Mouse (Mus musculus): ENCODE measurements around the gene Traip.

Gene Traip

DNA sequence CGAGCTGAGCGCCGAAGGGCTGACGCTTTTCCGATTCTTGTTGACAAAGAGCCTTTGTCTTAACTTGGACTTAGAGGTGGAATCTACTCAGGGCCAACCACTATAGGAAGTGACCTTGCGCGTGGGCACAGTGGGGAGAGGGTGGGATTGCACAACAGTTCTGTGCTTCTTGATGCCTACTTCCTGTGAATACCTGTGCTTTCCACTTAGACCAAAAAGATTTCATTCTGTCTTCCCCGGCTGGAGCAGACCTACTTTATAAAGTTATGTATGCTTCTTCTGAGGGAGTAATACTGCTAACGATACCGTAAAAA lies at the start of gene Traip:
Gene Traip, plus strand, starts transcription at position 215 of the 314 bp plus-strand sequence.
- no peak for ATAC-seq (ENCODE audit: low TSS enrichment)

- peak; percentile 80 for ATAC-seq (ENCODE audit: low TSS enrichment)
These were observed 48.9 kb upstream of the Traip start for GRCm38 (mm10) chr9:107900840-107901626.

- ATAC-seq (ENCODE audit: low TSS enrichment): no peak
These were observed 48.4 kb upstream of the Traip start for GRCm38 (mm10) chr9:107901627-107901914.

GRCm38 (mm10) chr9:107904726-107905125 lies 45.2 kb upstream of the Traip start:
- ATAC-seq (ENCODE audit: low TSS enrichment): peak; percentile 64

- ATAC-seq (ENCODE audit: low TSS enrichment): no peak
These were observed 43.5 kb upstream of the Traip start, which contains the start of gene Mst1r for GRCm38 (mm10) chr9:107906252-107906966. Mst1r (plus strand) TSS chr9:107906873.

DNA sequence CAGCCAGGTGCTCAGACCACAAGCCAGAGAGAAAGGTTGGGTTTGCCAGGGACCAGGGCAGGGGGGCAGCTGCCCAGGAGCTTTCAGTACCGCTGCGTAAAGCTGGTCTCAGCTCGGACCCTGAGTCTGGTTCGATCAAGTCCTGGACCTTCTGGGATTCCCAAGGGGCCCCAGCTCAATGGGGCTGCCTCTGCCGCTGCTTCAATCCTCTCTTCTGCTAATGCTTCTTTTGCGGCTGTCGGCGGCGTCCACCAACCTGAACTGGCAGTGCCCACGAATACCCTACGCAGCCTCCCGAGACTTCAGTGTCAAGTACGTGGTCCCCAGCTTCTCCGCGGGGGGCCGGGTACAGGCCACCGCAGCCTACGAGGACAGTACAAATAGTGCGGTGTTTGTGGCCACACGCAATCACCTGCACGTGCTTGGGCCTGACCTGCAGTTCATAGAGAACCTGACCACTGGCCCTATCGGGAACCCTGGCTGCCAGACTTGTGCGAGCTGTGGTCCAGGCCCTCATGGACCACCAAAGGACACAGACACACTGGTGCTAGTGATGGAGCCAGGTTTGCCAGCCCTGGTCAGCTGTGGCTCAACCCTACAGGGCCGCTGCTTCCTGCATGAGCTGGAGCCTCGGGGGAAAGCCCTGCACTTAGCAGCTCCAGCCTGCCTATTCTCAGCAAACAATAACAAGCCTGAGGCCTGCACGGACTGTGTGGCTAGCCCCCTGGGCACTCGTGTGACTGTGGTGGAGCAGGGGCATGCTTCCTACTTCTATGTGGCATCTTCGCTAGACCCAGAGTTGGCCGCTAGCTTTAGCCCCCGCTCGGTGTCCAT lies 42.8 kb upstream of the Traip start:
- no peak for ATAC-seq (ENCODE audit: low TSS enrichment)

DNA sequence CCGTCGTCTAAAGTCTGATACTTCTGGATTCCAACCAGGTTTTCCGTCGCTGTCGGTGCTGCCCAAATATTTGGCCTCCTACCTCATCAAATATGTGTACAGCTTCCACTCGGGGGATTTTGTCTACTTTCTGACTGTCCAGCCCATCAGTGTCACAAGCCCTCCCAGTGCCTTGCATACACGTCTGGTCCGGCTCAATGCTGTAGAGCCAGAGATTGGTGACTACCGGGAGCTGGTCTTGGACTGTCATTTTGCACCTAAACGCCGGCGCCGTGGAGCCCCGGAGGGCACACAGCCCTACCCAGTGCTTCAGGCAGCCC lies 42.2 kb upstream of the Traip start:
- ATAC-seq (ENCODE audit: low TSS enrichment): no peak

- ATAC-seq (ENCODE audit: low TSS enrichment): no peak
These were observed 41.4 kb upstream of the Traip start for GRCm38 (mm10) chr9:107908410-107909158.

DNA sequence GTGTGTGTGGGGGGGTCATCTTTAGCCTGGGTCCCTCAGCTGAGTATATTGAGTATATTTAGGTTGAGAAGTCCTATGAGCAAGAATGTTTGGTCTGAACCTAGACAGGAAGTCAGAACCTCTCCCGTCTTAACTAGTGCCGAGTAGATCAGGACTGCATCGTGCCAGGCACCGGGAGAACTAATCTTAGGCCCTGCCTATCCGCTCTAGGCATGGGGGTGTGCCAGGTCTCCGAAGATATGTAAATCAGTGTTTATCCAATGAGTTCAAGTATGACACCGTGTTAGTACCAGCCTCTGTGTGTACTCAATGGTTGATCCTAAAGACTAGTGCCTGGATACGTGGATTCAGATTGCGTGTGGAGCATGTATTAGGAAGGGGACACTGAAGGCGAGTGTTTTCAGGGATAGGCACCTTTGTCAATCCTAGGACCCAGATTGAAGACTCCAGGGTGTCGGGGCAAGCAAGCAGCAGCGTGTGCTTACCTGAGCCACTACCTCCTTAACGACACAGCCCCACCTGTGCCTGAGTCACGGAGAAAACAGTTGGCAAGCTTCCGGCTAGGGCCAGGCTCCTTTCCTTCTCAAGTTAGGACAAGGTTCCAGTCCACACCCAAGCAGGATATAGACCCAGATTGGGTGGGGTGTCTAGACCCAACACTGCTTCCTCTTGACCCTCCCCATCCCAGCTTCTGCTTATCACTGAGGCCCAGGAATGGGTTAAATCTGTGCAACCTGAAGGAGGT lies 39.7 kb upstream of the Traip start:
- no peak for ATAC-seq (ENCODE audit: low TSS enrichment)

DNA sequence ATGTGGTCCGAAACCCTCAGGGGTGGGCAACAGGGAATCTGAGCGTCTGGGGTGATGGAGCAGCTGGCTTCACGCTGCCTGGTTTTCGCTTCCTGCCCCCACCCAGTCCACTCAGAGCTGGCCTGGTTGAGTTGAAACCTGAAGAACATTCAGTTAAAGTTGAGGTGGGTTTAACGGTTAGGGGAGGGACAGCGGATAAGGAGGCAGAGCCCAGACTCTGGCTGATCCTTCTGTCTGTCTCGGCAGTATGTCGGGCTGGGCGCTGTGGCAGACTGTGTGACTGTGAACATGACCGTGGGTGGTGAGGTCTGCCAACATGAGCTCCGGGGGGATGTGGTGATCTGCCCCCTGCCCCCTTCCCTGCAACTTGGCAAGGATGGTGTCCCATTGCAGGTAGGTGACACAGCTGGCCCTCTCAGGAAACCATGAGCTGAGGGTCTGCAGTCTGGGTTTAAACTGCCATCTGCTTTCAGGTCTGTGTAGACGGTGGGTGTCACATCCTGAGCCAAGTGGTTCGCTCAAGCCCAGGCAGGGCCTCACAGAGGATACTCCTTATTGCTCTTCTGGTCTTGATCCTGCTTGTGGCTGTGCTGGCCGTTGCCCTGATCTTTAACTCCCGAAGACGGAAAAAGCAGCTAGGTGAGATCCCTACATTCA lies 35.0 kb upstream of the Traip start:
- no peak for ATAC-seq (ENCODE audit: low TSS enrichment)

DNA sequence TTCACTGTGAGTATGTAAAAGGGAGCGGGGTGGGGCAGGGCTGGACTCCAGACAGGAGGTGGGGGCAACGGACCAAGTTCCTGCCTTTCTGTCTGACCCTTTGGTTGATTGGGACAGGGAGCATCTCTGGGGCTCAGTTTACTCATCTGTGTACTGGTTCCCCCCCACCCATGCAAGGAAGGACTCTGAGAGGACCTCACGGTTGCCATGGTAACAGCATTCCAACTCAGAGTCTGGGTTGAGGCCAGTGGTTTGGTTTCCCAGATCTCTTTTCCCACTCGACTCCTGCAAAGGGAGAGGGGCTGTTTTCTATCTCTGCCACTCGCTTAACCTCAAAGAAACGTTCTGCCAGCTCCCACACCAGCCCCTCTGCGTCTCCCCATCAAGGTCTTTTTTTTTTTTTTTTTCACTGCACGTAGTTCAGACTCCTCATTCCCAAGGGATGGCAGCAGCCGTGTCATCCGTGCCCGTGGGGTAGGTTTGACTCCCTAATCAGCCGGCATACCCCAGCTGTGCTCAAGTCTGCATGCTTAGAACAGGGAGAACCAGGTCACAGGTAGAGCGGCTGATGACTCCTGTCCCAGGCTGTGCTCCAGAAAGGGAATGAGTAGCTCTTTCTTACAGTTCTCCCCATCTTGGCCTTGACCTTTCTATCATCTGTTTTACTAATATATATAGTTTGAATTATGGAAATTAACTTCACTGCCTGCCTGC lies 31.9 kb upstream of the Traip start:
- ATAC-seq (ENCODE audit: low TSS enrichment): 0 out of 2 replicates have a peak, but pooled peaks have one; percentile 45

GRCm38 (mm10) chr9:107918884-107919283 lies 31.1 kb upstream of the Traip start:
- ATAC-seq (ENCODE audit: low TSS enrichment): peak; percentile 64; the same call in 1 of the 2 replicates

DNA sequence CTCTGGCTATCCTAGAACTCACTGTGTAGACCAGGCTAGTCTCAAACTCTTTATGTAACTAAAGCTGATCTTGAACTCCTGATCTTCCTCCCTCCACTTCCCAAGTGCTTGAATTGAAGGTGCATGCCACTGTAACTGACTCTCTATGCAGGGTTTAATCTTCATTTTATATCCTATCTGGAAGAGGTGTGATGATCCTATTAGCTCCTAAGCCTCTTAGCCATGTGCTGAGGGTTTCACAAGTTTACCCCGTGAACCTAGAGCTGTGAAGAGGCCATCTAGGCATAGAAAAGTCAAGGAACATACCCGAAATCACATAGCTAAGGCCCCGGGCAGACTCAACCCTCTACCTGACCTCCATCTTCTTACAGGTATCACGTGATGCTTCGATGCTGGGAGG lies 30.5 kb upstream of the Traip start:
- no peak for ATAC-seq (ENCODE audit: low TSS enrichment)

DNA sequence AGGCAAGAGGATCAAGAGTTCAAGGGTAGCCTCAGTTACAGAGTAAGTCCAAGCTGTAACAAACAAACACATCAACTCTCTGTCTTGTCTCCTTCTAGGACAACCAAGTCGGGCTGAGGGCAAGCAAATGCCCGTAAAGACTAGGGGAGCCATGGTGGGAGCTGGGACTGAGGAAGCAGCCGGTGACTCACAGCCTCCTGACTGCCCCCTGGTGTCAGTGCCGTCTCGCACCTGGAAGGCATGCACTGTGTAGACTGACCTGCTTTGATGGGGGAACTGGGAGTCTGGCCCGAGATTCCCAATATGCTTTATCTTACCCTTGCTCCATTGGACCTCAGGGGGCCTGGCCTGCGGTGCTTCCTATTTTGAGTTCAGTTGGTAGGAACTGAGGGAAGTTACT lies 26.9 kb upstream of the Traip start:
- no peak for ATAC-seq (ENCODE audit: low TSS enrichment)

- ATAC-seq (ENCODE audit: low TSS enrichment): 0 out of 2 replicates have a peak, but pooled peaks have one; percentile 17
These were observed 26.0 kb upstream of the Traip start for GRCm38 (mm10) chr9:107923956-107924355.

GRCm38 (mm10) chr9:107925251-107925650 lies 24.7 kb upstream of the Traip start:
- no peak for ATAC-seq (ENCODE audit: low TSS enrichment)

DNA sequence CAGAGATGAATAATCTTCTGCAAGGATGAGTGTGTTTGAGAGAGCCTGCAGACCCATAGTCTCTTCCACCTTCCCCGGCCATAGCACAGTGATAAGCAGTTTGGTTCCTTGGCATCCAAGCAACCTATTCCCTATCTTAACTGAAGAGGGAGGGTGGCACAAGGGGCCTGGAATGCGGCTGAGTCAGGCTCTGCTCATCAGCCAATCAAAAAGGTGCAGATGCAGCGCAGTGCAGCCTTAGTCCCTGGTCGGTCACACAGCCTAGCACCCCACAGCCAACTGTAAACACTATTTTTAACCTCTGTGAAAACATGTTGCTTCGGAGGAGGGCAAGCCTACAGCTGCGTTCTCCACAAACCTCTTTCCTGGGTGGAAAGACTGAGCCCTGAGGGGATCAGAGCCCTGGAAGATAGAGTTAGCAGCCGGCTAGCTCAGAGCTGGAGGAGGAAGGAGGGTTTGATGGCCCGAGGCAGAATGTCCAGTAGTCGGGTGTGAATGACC lies 23.0 kb upstream of the Traip start:
- ATAC-seq (ENCODE audit: low TSS enrichment): peak; percentile 52

DNA sequence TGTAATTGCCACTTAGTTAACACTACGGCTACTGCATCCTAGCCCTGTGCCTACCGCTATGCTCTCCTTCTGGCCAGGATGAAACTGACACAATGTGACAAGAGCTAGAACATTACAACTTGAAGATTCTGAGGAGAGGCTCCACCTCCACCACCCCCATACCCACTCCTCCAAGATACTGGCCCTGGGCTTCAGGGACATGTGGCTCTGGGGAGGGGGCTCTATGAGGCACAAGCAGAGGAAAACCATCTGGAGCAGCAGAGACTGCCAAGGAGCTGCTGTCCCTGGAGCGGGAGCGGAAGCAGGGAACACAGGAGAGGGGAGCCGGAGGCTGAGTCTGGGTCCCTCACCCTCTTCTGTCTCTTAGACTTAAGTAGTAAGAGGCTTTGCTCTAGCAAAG lies 22.2 kb upstream of the Traip start:
- no peak for ATAC-seq (ENCODE audit: low TSS enrichment)

GRCm38 (mm10) chr9:107928169-107928568 lies 21.8 kb upstream of the Traip start, which contains the start of gene Actl11:
Actl11 (plus strand) TSS chr9:107928469.
- no peak for ATAC-seq (ENCODE audit: low TSS enrichment)

DNA sequence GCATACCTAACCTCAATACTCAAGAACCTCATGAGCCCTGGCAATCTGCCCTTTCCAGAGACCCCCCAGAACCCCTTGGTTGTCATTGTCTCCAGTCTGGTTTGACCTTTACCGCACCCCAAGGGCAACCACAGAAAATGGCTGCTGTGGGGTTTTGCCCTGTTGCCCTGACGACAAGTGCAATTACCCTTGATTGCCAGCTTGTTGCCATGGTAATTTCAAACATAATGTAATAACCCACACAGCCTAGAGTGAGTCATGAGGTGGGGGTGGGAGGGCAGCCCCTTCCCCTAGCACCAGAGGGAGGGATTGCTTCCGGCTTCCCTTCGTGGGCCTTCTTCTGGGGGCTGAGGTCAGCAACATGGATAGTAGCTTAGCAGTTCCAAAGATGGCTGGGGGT lies 17.7 kb upstream of the Traip start:
- no peak for ATAC-seq (ENCODE audit: low TSS enrichment)
